Mouse (Mus musculus) thymus, postnatal 36 days (tissue): ENCODE measurements at regions not wholly inside any gene's neighbourhood (a gene's known extent, or its start where the extent isn't known, plus 50 kb on each side); places are given as distances from the start of the nearest gene placed in this dataset.

Experiments used
- DNase-seq, 2 experiments: peaks; one replicate each; pipeline ENCODE4 v3.0.0; 2022; ENCODE audit warnings: mixed read lengths in 2 of 2

- DNase-seq = no peak
These were observed 193.4 kb downstream of the Gm13691 start for GRCm38 (mm10) chr2:84183624-84184287.

- no peak for DNase-seq
These were observed 194.1 kb downstream of the Gm13691 start for GRCm38 (mm10) chr2:84184288-84185015.

GRCm38 (mm10) chr2:84185016-84185330 lies 194.6 kb downstream of the Gm13691 start:
- DNase-seq = no peak

- no peak for DNase-seq
These were observed 195.9 kb downstream of the Gm13691 start for GRCm38 (mm10) chr2:84186126-84186701.

GRCm38 (mm10) chr2:84187456-84187855 lies 197.1 kb downstream of the Gm13691 start:
- no peak for DNase-seq

GRCm38 (mm10) chr2:84189302-84189701 lies 198.9 kb downstream of the Gm13691 start:
- DNase-seq = no peak

- DNase-seq = no peak
These were observed 208.1 kb downstream of the Calcrl start for GRCm38 (mm10) chr2:84217116-84217515.

- DNase-seq = no peak
These were observed 203.2 kb downstream of the Calcrl start for GRCm38 (mm10) chr2:84222049-84222448.

- no peak for DNase-seq
These were observed 195.4 kb downstream of the Calcrl start for GRCm38 (mm10) chr2:84229777-84230176.

- no peak for DNase-seq
These were observed 189.6 kb downstream of the Calcrl start for GRCm38 (mm10) chr2:84235641-84236040.

- no peak for DNase-seq
These were observed 184.0 kb downstream of the Calcrl start for GRCm38 (mm10) chr2:84241244-84241643.

- no peak for DNase-seq
These were observed 183.2 kb downstream of the Calcrl start for GRCm38 (mm10) chr2:84241986-84242385.

GRCm38 (mm10) chr2:84245900-84246299 lies 179.3 kb downstream of the Calcrl start:
- DNase-seq = no peak

GRCm38 (mm10) chr2:84246562-84246961 lies 178.6 kb downstream of the Calcrl start:
- no peak for DNase-seq

- DNase-seq = no peak
These were observed 177.0 kb downstream of the Calcrl start for GRCm38 (mm10) chr2:84248169-84248568.

- no peak for DNase-seq
These were observed 175.3 kb downstream of the Calcrl start for GRCm38 (mm10) chr2:84249871-84250270.

GRCm38 (mm10) chr2:84252076-84252475 lies 173.1 kb downstream of the Calcrl start:
- DNase-seq = no peak

GRCm38 (mm10) chr2:84258339-84259006 lies 166.7 kb downstream of the Calcrl start:
- DNase-seq = no peak

- DNase-seq = no peak
These were observed 166.0 kb downstream of the Calcrl start for GRCm38 (mm10) chr2:84259222-84259621.

- DNase-seq = no peak
These were observed 164.5 kb downstream of the Calcrl start for GRCm38 (mm10) chr2:84260701-84261100.

- no peak for DNase-seq
These were observed 163.7 kb downstream of the Calcrl start for GRCm38 (mm10) chr2:84261481-84261880.

- DNase-seq = no peak
These were observed 160.7 kb downstream of the Calcrl start for GRCm38 (mm10) chr2:84264485-84264884.

- no peak for DNase-seq
These were observed 160.2 kb downstream of the Calcrl start for GRCm38 (mm10) chr2:84265002-84265401.

GRCm38 (mm10) chr2:84266158-84266557 lies 159.1 kb downstream of the Calcrl start:
- DNase-seq = no peak
